Mouse (Mus musculus): ENCODE results near the gene Dnajb6.

Dnajb6 gene

GRCm38 (mm10) chr5:29854376-29854775 lies 118.9 kb downstream of the Dnajb6 start:
- DNase-seq, result no peak

- DNase-seq, result no peak
Measured at GRCm38 (mm10) chr5:29854971-29855370, 119.5 kb downstream of the Dnajb6 start.

- DNase-seq, result no peak
Measured at GRCm38 (mm10) chr5:29861522-29861921, 126.0 kb downstream of the Dnajb6 start.

GRCm38 (mm10) chr5:29862388-29862787 lies 126.9 kb downstream of the Dnajb6 start:
- no peak for DNase-seq

GRCm38 (mm10) chr5:29864291-29864737 lies 128.8 kb downstream of the Dnajb6 start:
- DNase-seq, result no peak

GRCm38 (mm10) chr5:29864994-29865393 lies 129.5 kb downstream of the Dnajb6 start:
- no peak for DNase-seq
